Mouse (Mus musculus): ENCODE data around the gene Dstn.

DNA sequence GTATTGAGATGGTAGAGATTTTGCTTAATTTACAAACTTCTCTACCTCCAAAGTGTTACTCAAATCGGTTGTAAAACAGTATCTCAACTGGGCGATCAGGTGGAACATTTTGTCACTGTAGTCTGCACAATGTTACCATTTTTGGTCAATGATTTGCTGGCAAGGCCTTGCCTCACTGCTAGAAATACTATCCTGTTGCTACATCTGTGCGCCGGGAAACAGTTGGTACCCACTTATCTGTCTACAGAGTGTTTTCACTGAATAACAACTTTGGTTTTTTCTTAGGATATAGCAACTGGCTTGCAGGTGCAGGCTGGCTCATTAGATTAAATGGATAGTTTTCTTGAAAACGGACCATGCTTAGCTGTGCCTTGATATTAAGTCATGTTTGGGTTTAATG, 1.1 kb downstream of the Dstn start:
- no peak for TF ChIP-seq POLR2A (IDR thresholded peaks at IDR 0.05; ENCODE audit: borderline replicate concordance, low read depth, low read length)
- no peak for TF ChIP-seq CTCF (IDR thresholded peaks at IDR 0.05; ENCODE audit: low read depth, low read length)

All from bone marrow macrophage, adult 2 months (primary cell).